Mouse (Mus musculus): ENCODE measurements around the gene Nkx3-2.

The Nkx3-2 gene

GRCm38 (mm10) chr5:41763731-41764721 is at the start of gene Nkx3-2:
TSS of gene Nkx3-2 (minus strand) at chr5:41764501.
- DNase-seq: peak; percentile 84

GRCm38 (mm10) chr5:41812516-41812915 is 48.2 kb upstream of the Nkx3-2 start:
- DNase-seq: no peak

GRCm38 (mm10) chr5:41811279-41811678 is 47.0 kb upstream of the Nkx3-2 start:
- no peak for DNase-seq

GRCm38 (mm10) chr5:41807383-41807782 is 43.1 kb upstream of the Nkx3-2 start:
- no peak for DNase-seq

- DNase-seq: no peak
These were observed 41.9 kb upstream of the Nkx3-2 start for GRCm38 (mm10) chr5:41806176-41806575.

GRCm38 (mm10) chr5:41805085-41805484 is 40.8 kb upstream of the Nkx3-2 start:
- DNase-seq: no peak

GRCm38 (mm10) chr5:41804643-41805042 is 40.3 kb upstream of the Nkx3-2 start:
- no peak for DNase-seq

GRCm38 (mm10) chr5:41801622-41802021 is 37.3 kb upstream of the Nkx3-2 start:
- no peak for DNase-seq

- no peak for DNase-seq
These were observed 30.1 kb upstream of the Nkx3-2 start for GRCm38 (mm10) chr5:41794434-41794833.

- DNase-seq: no peak
These were observed 26.2 kb upstream of the Nkx3-2 start for GRCm38 (mm10) chr5:41790517-41790916.

GRCm38 (mm10) chr5:41788877-41789276 is 24.6 kb upstream of the Nkx3-2 start:
- no peak for DNase-seq

- no peak for DNase-seq
These were observed 17.6 kb upstream of the Nkx3-2 start for GRCm38 (mm10) chr5:41781890-41782289.

- DNase-seq: no peak
These were observed 15.7 kb upstream of the Nkx3-2 start for GRCm38 (mm10) chr5:41780026-41780425.

GRCm38 (mm10) chr5:41775728-41776127 is 11.4 kb upstream of the Nkx3-2 start:
- no peak for DNase-seq

GRCm38 (mm10) chr5:41775273-41775672 is 11.0 kb upstream of the Nkx3-2 start:
- DNase-seq: peak; percentile 23

GRCm38 (mm10) chr5:41768382-41769040 is 4.2 kb upstream of the Nkx3-2 start:
- peak; percentile 93 for DNase-seq

GRCm38 (mm10) chr5:41767296-41768200 is 3.2 kb upstream of the Nkx3-2 start:
- peak; percentile 59 for DNase-seq

GRCm38 (mm10) chr5:41766406-41767010 is 2.2 kb upstream of the Nkx3-2 start:
- DNase-seq: no peak

- DNase-seq: no peak
These were observed 1.5 kb upstream of the Nkx3-2 start for GRCm38 (mm10) chr5:41765626-41766405.

GRCm38 (mm10) chr5:41762947-41763730 is 1.2 kb downstream of the Nkx3-2 start:
- DNase-seq: peak; percentile 57
